Mouse (Mus musculus) retina, adult 2 months (tissue): ENCODE measurements at regions not wholly inside any gene's neighbourhood (a gene's known extent, or its start where the extent isn't known, plus 50 kb on each side); places are given as distances from the start of the nearest gene placed in this dataset.
"Not testable (repeated sequence)": the region's sequence is repeated elsewhere in the genome, so short reads cannot be mapped to it uniquely, and the experiment has no call there.

Experiments
- DNase-seq: peaks from one replicate; pipeline ENCODE4 v3.0.0-alpha.2; 2012; ENCODE audit warnings: low read depth, low spot score

DNA sequence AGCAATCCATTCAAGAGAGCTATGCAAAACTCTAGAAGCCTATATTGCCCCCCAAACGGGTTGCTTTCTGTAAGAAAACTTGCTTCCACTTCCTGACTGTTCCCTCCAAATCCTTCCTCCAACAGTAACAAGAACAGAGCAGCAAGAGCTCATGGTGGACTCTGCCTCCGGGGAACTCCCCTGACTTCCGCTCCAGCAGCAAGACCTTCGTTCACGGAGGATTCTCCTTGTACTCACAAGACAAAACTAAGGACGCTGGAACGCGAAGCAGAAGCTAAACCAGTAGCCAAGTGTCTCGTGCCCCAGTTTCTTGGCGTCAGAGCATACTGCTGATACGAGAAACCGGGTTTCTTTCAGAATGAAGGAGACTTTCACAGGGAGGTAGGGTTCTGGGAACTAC, 50.7 kb downstream of the H2al2a start:
- DNase-seq: no peak

DNA sequence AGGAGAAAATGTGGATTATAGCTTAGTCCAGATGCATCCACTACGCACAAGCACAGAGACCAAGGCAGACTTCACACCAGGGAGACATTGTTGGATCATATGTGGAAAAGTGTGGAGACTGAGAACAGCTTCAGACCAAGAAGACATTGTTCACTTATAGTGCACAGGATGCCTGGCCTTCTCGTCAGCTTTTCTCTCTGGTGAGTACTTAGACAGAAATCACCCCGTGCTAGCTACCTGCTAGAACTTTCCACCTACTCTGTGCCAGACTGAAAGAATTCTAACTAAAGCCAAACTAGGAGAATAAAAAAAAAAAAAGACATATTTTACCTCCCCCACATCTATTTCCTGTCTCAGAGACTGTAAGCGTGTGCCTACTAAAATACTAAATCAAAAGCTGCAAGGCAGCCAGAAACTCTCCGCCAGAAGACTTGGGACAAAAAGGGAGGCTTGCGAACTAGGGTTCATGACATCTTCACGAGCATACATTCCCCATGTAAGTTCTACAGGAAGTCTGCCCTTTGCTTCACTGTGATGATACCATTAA, 51.3 kb downstream of the H2al2a start:
- no peak for DNase-seq

DNA sequence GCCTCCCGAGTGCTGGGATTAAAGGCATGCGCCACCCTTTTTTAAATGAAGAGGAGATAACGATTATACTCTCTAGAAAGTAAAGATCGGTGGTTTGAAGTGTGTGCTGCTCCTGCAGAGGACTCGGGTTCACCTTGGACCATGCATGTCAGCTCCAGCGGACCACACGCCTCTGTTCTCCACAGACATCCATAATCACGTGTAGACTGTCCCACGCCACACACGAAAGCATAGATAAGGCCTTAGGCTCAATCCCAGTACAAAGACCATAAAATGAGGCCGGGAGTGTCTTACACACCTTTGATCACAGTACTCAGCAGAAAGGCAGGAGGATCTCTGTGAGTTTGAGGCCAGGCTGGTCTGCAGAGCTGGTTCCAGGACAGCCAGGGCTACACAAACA, 53.3 kb downstream of the H2al2a start:
- no peak for DNase-seq

DNA sequence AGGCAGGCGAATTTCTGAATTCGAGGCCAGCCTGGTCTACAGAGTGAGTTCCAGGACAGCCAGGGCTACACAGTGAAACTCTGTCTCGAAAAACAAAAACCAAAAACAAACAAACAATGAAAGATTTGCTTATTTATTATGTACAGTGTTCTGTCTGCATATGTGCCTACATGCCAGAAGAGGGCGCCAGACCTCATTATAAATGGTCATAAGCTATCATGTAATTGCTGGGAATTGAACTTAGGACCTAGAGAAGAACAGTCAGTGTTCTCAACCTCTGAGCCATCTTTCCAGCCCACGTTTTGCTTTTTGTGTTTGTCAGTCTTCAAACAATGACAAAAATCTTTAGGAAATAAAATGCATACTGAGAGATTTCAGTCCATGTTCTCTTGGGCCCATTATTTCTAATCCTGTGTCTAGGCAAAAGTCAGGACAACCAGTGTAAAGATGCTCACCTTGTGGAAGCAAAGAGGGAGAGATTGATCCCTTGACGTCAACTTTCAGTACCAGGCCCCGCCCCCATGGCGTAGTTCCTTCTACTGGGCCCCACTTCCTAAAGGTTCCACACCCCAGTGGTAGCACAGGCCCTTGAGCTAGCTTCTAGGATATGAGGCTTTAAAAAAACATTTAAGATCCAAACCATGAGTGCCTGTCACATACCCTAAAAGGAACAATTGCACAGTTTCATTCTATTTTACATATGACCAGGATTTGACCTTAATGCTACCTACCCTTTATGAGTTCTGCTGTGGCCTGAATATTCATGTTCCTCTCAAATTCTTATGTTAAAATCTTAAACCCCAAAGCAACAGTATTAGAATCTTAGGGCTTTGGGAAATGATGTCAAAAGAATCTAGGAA, 54.0 kb downstream of the H2al2a start:
- peak; percentile 11 for DNase-seq

DNA sequence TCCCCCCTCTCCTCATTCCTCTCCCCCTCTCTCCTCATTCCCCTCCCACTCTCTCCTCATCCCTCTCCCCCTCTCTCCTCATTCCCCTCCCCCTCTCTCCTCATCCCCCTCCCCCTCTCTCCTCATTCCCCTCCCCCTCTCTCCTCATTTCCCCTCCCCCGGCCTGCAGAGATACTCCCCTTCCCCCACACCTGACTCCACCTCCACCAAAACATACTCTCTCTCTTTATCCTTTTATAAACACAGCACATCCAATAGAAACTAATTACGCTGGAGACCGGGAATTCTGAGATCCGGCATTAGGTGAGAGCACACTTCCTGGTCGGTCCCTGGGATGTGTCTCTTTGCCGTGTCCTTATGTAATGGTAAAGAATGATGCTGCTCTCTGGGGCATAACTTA, 54.8 kb downstream of the H2al2a start:
- DNase-seq: no peak

DNA sequence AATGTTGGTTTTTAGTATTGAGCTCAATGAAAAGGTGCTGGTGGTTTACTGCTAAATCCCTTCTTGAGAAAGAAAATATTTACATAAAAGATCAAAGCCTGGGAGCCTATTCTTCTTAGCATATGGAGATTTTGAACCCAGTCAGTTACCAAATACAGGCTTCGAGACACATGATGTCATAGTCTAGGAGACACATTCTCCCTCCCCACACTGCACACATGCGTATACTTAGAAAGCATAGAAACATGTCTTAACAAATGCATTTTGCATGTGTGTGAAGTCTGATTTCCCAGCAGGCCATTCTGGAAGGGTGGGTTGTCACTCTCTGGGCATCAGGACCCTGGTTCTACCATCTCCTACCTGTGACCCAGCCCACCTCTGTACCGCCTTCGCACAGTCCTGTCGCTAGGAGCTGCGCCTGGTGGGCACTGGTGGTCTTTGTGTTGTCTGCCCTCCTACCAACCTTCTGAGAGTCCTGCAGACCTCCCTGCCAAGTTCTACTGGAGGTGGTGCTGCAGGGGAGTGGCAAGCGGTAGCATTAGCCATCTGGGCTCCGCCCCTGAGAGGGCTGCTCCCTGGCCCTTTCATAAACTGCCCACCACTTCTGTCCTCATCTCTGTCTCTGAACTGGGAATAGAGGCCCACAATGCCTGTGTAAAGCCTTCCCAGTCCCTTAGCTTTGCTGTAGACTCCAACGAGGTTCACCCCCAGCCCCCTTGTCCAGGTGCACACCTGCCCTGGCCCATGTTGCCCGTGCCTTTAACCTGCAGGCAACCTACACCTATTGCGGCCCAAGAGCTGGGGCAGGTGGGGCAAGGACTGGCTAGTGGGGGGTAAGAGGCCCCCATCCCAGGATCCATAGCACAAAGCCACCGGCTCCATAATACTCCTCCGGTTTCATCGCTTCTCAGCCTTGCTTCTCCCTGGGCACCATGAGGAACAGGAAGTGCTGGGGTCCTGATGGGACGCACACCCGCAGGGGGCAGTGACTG, 56.6 kb downstream of the H2al2a start:
- not testable (repeated sequence) for DNase-seq

DNA sequence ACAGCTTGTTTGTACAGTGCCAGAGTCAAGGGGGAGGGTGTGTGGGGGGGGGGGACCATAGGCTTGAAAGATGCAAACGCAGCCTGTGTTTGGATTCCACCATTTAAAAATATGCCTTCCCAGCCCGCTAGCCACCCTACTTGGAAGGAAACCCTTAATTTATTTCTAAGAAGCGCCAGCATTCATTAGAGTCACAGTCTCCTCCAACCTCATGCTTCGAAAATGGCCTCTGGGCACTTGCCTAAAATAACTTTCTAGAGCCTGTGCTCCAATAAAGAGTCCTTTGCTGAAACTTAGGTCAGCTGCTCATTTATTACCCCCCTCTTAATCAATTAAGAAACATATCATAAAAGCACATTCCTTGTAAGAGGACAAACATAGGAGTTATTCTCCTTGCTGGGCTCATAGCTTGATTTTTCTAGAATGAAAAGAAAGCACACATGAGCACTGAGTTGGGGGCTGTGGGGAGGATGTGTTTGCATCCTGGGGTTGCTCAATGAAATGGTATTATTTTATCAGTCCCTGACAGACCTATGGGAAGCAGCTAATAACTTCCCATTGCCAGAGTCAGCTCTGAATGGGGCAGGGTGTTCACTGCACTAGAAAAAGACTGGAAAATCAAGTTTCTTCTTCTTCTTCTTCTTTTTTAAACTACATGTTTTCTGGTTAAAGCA, 57.4 kb downstream of the H2al2a start:
- DNase-seq: no peak

DNA sequence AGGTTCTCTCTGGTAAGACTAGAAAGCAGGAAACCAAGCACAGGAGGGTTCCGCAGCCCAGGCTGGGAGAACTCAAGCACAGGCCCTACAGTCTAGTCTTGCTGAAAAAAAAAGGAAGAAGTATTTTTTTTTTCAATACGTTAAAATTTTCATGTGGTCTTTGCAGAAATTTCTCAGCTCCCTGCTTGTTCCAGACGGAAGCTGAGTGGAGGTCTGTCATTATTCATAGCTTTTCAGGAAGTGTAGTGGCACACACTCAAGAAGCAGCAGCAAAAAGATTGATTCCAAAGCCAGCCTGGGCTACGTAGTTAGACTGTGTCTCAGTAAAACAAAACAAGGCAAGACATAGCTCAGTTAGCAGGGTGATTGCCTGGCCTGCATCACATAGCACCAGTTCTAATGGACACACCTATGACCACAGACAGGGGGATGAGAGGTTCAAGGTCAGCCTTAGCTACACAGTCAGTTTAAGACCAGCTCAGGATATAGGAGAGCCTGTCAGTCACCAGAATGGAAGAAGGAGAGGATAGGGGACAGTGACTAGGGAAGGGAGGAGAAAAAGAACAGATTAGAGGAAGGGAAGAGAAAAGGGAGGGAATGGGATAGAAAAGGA, 60.1 kb downstream of the H2al2a start:
- no peak for DNase-seq

DNA sequence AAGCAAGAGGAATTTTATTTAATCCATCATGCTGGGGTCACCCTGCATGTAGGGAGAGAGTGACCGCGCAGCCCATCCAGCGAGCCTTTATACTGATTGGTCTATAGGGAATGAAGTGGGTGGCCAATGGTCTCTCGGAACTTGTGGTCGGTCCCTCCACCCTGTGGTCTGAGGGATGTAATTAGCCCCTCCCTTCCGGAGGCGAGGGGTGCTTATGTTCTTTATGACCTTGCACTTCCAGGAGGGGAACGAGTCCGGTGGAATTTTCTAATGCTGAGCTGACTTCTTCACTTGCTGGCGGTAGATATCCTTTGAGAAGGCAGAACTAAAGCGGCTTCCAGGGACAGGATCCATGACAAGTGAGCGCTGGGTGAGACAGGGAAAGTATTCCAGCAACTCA, 60.8 kb downstream of the H2al2a start:
- no peak for DNase-seq

DNA sequence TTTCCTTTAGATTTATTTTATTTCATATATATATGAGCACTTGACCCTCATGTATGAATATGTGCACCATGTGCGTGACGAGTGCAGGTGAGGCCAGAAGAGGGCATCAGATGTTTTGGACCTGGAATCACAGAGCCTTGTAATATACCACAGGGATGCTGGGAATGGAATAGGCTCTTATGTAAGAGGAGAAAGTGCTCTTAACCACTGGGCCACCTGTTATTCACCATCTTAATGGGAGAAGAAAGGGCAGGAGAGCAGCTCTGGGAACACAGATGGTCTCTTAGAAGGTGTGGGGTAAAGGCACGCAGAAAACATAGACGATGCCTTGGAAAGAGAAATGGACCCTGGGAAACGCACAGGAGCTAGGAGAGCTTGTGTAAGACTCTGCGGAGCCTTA, 61.3 kb downstream of the H2al2a start:
- no peak for DNase-seq

DNA sequence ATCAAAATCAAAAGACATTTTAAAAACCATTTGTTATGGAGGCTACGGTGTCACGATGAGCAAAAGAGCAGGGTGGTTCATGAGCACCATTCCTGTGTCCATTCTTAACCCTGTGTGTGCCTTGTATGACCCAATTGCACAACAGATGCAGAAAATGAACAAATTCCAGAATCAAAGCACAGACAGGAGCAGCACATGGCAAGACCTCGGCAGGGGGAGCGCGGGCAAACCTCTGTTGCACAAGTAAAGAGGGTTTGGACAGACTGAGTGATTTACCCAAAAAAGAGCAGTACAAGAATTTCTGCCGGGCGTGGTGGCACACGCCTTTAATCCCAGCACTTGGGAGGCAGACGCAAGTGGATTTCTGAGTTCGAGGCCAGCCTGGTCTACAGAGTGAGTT, 62.1 kb downstream of the H2al2a start:
- DNase-seq: no peak

DNA sequence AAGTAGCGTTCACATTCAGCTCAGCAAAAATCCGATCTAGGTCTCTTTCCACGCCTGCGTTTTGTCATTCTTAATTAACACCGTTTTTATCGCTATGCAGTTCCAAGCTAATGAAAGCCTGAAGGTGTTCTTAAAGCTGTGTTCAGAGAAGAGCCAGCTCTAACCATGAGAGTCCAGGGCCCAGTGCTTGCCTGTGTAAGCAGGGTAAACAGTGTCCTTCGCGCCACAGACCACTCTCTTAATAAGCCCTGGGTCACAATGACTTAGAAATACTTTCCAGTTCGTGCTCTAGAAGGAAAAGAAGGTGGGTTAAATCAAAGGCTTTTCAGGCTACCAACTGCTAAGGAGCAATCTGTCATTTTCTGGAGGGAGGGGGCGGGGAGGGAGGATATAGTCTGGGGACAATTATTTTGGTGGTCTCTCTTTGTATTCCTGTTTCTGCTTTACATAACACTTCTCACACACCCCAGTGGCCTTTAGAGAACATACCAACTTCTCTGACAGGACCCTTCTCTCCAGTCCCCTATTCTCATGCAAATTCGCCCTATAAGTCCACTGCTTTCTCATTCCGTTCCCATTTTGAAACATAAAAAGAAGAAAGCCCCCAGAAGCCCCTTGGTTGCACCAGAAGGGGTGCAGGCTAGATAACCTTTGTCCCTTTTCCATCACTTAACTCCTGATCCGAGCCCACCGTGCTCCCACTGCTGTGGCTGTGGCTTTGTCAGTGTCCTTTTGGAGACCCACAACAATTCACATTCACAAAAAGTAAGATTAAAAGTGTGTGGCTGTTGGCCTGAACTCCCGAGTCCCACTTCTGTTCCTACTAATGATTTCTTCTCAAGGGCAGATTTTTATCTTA, 63.6 kb downstream of the H2al2a start:
- DNase-seq: no peak

DNA sequence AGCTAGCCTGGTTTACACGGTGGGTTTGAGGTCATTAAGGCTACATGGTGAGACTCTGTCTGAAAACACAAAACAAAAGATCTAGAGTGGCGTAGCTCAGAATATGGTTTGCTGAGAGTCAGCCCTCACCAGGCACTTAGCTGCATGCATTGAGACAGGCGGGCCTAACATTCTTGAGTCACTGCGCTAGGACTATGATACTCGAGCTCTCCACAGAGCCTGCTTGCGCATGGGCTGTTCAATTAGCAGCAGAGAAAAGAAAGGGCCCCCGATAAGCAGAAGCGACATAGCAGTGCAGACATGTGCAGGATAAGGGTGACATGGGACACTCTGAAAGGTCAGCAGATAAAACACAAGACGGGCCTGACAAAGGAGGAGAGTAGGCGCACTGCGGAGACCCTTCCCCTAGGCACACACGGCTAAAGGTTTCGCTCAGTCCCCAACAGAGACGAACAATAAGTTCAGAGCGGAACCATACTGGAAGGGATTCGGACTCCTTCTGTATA, 64.3 kb downstream of the H2al2a start:
- DNase-seq: no peak

DNA sequence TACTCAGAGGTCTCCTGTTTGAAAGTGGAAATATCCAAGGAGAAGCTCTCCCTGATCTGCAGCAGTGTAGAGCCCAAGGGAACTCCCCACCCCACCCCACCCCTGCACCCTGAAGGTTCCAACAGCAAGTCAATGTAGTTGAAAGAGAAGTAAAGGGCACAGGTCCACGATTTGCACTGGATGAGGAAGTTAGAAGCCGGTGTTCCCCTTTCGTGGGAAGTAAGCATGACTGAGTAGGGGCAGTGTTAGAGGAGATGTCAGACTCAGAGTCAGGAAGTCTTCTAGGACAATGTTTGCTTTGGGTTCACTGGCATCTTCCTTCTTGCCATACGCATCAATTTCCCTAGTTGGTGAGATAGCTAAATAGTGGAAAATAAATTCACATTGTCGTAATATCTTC, 64.9 kb downstream of the H2al2a start:
- no peak for DNase-seq

DNA sequence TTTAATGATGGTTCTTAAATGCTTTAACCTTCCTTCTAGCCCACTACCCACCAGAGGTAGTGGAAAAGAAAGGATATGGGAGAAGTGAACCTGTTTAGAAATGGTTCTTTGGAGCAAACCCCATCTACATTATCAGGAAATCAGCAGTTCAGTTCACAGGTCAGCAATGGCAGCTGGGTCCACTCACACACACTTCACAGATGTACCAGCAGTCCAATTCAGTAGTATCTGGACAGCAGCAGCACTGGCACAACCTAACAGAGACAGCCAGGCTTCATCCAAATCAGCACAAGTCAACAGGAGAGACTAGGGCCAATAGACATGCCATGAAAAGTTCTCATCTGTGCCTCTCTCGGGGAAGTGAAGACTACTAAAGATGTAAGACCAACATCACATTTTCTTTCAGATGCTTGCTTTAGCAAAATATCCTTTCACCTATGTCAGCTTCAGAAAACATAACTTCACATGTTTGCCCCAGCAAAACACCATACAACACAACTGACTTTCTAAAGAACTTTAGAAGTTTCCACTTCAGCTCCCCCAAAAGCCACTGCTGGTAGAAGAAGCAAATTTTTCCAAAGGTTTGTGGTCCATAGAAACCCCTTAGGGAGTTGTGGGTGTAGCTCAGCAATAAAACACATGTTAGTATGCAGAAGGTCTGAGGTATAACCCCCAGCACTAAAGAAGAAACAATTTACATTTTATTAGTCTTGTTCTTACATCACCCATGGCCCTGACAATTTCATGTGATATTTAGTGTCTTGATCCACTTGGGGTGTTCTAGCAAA, 77.7 kb downstream of the H2al2a start:
- no peak for DNase-seq

DNA sequence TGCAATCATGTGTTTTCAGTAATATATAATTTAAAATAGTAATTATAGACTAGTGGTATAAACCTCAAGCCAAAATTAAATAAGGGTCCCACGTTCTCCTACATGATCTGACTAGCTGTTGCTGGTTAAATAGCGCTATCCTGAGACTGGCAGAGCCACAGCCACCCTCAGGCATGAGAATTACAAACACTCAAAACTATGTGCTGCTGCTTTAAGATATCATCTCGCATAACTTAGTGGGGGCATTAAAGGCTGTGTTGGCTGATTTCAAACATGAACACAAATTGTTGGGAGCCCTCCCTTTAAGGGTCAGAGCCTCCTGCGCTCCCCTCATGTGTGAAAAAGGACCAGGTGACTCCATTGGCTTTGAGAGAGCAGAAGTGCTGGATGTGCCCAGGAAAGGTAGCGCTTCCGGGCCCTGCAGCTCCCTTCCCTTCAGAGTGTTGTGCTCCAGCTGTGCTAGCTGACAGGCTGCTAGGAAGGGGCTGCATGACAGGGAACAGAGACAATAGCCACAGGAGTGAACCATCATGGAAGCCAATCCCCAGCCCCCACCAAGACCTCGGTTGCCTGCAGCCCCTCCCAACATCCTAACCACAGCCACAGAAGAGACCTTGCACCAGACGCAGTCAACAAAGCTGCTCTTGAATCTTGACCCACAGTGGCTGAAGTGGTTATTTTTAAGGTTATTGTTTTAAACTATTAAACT, 79.4 kb downstream of the H2al2a start:
- DNase-seq: no peak

DNA sequence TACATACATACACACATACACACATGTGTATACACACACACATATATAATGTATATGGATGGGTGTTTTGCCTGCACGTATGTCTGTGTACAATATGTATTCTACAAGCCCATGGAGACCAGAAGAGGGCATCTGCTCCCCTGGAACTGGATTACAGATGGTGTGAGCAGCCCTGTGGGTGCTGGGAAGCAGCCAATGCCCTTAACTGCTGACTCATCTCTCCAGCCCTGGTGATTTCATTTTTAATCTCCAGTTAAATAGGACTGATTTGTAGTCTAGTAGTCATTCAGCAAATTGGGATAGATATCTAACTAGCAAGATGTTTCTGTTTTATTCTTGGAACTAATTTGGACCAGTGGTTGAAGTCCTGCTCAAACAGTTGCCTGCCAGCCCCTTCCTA, 94.1 kb downstream of the H2al2a start:
- DNase-seq: no peak

DNA sequence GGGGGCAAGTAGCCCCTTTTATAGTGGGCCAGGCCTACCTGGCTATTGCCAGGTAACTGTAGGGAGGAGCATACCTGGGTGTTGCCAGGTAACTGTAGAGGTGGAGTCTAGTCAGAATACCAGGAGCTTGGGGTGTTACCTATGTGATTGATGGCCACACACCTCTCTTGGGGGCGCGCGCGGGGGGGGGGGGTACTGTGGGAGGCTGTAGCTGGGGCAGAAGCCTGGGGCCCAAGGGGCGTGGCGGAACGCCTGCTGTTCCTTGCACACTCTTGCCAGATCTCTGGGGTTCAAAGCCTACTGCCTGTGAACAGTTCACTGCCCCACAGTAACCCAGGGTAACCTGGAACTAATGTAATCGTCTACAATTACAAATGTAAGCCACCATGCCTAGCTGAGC, 96.6 kb downstream of the H2al2a start:
- no peak for DNase-seq

DNA sequence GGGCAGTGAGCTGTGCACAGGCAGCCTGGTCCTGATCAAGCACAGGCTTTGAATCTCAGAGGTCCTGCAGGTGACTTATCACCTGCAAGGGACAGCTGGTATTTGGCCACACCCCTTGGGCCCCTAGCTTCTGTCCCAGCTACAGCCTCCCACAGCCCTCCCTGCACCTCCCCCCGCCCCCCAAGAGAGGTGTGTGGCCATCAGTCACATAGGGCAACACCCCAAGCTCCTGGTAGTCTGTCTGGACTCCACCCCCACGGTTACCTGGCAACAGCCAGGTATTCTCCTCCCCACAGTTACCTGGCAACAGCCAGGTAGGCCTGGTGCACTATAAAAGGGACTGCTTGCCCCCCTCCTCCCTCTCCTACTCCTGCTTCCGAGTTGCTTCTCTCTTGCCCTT, 98.0 kb downstream of the H2al2a start:
- no peak for DNase-seq
